Mouse (Mus musculus): ENCODE results near the gene Gm28043.

DNA sequence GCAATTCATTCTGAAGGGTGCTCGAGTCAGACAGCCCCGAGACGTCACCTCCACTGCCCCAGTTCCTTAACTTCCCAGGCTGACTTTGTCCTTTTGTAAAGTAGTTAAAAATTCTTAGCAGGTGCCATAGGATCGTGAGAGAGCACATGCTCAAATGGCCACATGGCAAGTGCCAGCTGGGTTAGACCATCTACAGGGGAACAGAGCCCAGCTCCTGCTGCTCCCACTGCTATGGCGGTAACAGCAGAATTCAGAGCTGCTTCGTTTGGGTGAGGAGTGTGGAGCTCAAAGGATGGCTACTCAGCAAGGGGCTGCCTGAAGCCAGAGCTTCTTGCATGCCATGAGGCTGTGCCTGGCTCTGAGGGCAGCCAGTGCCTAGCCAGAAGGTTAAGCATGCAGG, 44.8 kb upstream of the Gm28043 start:
- no peak for TF ChIP-seq CTCF (IDR thresholded peaks at IDR 0.05; ENCODE audit: low read depth)
- no peak for TF ChIP-seq EP300 (optimal IDR thresholded peaks at IDR 0.05)

All from stomach, postnatal 0 days (tissue).